Mouse (Mus musculus) adrenal gland, postnatal 10 days (tissue): ENCODE results near the gene Trat1. TPM values are rescaled to one million over a fixed set of nuclear protein-coding genes. Genes with fewer than 3 reads are reported as not detected.

Experiments
- DNase-seq: peaks from one replicate; pipeline ENCODE4 v3.0.0; 2021; ENCODE audit warnings: mixed read lengths
- total RNA-seq, 2 experiments: library from RNA; stranded (reverse); gene quantifications; 2 replicates each; pipeline ENCODE4 v1.2.3; 2021

Gene Trat1
- total RNA-seq, 2 experiments from 2014 or later = 0.33 to 0.75 TPM

GRCm38 (mm10) chr16:48719679-48720078 lies 52.1 kb downstream of the Trat1 start:
- DNase-seq = no peak

DNA sequence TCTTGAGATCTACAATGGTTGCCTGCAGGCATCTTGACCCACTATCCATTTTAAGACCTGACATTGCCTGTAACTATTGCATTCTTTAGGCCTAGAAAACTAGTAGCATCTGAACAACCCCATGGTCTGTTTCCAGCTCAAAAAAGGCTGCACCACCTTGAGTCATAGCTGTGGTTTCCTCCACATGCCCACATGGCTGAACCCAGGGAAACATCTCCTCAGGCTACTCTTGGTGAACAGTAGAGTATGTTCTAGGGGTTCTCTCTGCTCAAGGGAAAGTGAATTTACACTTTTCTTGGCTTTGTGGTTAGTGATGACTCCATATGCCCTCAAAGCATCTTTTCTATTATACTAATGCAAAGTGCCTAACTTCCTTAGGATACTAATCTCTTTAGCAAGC lies 55.5 kb downstream of the Trat1 start:
- DNase-seq = no peak

DNA sequence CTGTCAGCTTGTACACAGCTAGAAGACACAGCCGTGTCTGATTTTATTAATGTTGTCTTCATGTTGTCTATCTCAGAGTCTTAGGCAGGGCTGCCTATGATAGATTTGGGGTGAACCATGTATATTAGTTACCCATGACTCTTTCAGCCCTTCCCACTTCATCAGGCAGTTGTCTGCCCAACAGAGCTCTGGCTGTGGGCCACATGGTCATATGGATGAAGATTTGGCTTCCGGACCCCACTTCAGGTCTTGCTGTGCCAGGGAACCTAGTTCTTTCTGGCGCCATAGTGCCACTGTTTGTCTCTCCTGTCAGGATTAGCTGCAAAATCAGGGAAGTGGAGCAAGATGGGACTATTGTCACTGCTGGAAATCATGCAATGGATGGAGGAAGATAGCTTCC lies 69.9 kb downstream of the Trat1 start:
- no peak for DNase-seq

Other genes starting within 250 kb of the Trat1 start
- not detected for gene Retnlb, start 44.8 kb upstream of the Trat1 start, total RNA-seq
- 10 to 100 TPM; 10.5 to 13.0 TPM for gene Retnla, start 70.5 kb upstream of the Trat1 start, total RNA-seq
- gene Retnlg, start 100.6 kb upstream of the Trat1 start, total RNA-seq = 10 to 100 TPM in 1 of 2 experiments, 1 to 10 TPM in 1; 6.5 to 15.9 TPM
- gene Dzip3, start 222.1 kb upstream of the Trat1 start, total RNA-seq = 10 to 100 TPM; 14.5 to 19.1 TPM
- gene Cip2a, start 222.2 kb upstream of the Trat1 start, total RNA-seq = 1 to 10 TPM; 7.4 to 7.7 TPM